Mouse (Mus musculus) megakaryocyte, embryonic 14.5 days (primary cell): ENCODE results near the gene Ankmy1.

ENCODE experiments used
- FLI1 ChIP-seq: IDR thresholded peaks from 2 replicates; pipeline ENCODE4 v1.6.1; 2012; ENCODE audit warnings: low read length, inconsistent platforms, mixed read lengths
- GATA1 ChIP-seq: IDR thresholded peaks from 3 replicates; pipeline ENCODE4 v1.6.1; 2012; ENCODE audit warnings: mixed read lengths, low read length, inconsistent platforms, borderline replicate concordance

GRCm38 (mm10) chr1:92934182-92934827 lies 31.6 kb upstream of the Ankmy1 start, which contains the start of gene Capn10:
- TF ChIP-seq GATA1 (no peak), FLI1 (peak; percentile 40; the same call in 1 of the 2 replicates)
